Mouse (Mus musculus): ENCODE data around the gene B4galnt2. TPM values are rescaled to one million over a fixed set of nuclear protein-coding genes. Genes with fewer than 3 reads are reported as not detected.

Gene B4galnt2
- not detected in 2 replicates for total RNA-seq (2023)

DNA sequence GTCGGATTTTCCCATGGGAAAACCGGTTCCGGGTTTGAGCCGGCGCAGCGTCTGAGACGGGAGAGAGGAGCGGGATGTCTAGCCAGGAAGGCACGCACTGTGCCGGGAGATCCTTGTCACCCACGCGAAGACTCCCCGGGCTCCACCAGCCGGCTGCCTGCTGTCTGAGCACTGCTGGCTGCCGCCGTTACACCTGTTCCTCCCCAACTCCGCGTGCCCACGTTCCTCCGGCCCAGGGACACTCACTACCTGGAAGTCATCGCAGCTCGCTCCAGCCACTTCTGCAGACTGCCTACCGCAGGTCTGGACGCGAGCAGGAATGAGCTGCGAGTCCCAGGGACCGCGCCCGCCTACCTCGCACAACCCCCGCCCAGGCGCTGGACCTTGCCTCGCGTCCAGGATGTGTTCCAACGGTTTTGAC lies at the start of gene B4galnt2:
B4galnt2 (minus strand) TSS at position 321 of the 421 bp plus-strand sequence.

DNA sequence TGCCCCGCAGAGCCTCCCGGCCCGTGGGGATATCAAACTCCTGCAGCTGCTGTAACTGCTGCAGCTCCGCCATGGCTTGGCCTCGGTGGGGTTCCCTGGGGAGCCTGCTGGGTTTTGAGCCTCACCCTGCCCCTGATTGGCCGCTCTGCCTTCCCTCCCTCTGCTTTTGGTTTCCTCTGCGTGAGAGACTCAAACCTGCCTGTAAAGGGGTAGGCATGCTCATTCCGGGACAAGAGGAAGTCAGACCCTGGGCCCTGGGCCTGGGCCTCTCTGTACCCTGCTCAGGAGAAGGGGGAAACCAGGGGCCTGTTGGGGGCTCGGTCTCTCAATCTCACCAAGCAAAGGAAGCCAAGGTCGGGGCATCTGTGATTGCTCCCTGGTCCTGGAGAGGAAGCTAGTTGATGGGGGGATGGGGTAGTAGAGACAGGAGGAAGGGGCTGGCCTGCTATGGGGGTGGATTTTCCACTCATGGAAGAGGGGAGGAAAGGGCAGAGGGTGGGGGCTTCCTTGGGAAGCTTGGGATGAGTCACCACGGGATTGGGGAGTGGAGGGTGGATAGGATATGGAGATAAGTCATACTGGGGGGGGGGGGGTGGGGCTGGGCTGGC lies 72.5 kb downstream of the B4galnt2 start, which contains the start of gene Abi3:
Abi3 (minus strand) TSS at position 403 of the 608 bp plus-strand sequence.

DNA sequence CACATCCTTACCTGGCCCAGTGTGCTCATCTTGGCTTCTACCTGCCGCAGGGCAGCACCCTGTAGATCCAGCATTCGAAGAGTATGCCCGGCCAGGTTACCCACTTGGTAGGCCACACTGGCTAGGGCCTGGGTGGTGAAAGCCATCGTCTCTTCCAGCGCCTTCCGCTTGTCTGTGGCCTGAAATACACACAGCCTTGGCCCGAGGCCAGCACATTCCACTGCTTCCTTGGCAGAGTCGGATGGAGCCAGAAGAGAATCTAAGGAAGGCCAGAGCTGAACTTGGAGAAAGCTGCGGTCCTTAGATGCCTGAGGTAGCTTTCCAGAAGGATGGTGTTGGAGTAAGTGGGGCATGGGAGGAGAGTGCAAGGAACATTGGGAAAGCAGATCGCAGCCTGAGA lies 77.6 kb downstream of the B4galnt2 start, which contains the start of gene Gngt2:
Gngt2 (plus strand) TSS at position 158 of the 400 bp plus-strand sequence.

DNA sequence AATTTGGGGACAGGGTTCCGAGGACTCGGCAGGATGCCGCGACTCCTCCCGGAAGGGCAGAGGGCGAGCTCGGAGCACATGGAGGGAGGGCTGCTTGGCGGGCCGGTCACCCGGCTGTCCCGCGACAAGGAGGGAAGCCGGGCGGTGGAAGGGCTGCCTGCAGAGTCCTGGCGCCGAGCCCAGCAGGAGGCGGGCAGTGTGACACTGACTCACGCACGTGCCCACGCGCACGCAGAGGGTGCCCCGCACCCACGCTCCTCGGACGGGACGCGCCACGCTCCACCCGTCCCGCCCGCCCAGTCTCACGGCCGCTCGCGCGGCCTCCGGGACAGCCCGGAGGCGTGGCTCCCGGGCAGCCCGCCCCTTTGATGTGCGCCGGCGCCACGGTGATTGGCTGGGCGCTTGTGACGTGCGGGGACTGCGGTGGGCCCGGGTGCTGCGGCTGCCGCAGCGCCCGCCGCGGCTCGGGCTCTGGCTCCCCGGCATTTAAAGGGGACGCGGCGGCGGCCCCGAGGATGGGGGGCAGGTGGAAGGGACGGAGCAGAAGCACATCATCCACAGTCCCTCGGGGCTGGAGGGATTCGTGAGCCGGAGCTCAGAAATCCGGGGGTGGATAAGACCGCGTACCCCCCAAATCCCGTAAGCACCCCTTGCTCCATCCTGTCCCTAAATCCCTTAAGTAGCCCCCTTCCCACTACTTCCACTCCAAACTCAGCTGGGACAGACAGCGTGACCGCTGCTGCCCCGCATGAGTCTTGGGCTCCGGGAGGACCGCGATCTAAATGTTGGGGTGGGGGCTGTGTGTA lies 90.4 kb downstream of the B4galnt2 start, which contains the start of gene Phospho1:
Phospho1 (plus strand) TSS at position 429 of the 806 bp plus-strand sequence.

Other genes with a start within 250 kb of the B4galnt2 start
- 7.1 and 19.2 TPM in 2 replicates for gene Phb, start 247.9 kb downstream of the B4galnt2 start, total RNA-seq (2023)
- 59.2 and 69.1 TPM in 2 replicates for gene Zfp652, start 202.2 kb downstream of the B4galnt2 start, total RNA-seq (2023)
- gene B130006D01Rik, start 191.3 kb downstream of the B4galnt2 start, total RNA-seq (2023) = 1.8 and 3.9 TPM in 2 replicates
- gene Phospho1, start 90.4 kb downstream of the B4galnt2 start, total RNA-seq (2023) = 200 and 210 TPM in 2 replicates
- 16.3 and 25.1 TPM in 2 replicates for gene Gngt2, start 77.7 kb downstream of the B4galnt2 start, total RNA-seq (2023)
- gene Abi3, start 72.4 kb downstream of the B4galnt2 start, total RNA-seq (2023) = 6.3 and 12.1 TPM in 2 replicates
- not detected in 2 replicates for gene Igf2bp1, start 91.0 kb upstream of the B4galnt2 start, total RNA-seq (2023)
- not detected in 2 replicates for gene Gip, start 109.7 kb upstream of the B4galnt2 start, total RNA-seq (2023)
- gene Snf8, start 120.0 kb upstream of the B4galnt2 start, total RNA-seq (2023) = 60.6 and 64.6 TPM in 2 replicates
- gene Ube2z, start 150.5 kb upstream of the B4galnt2 start, total RNA-seq (2023) = 33.2 and 47.0 TPM in 2 replicates
- gene Atp5g1, start 160.8 kb upstream of the B4galnt2 start, total RNA-seq (2023) = 55.7 and 68.4 TPM in 2 replicates
- not detected in 2 replicates for gene Calcoco2, start 197.1 kb upstream of the B4galnt2 start, total RNA-seq (2023)
- not detected in 2 replicates for gene Ttll6, start 218.9 kb upstream of the B4galnt2 start, total RNA-seq (2023)